Mouse (Mus musculus) fibroblast of lung, adult 2 months (primary cell): ENCODE results near the gene Cisd3.

Source experiments
- DNase-seq: peaks from one replicate; pipeline ENCODE4 v3.0.0-alpha.2; 2011; ENCODE audit warnings: low read depth

Gene Cisd3

GRCm38 (mm10) chr11:97662893-97663527 lies 22.6 kb upstream of the Cisd3 start, which contains the start of gene Mllt6:
Mllt6 (plus strand) TSS chr11:97663414.
- DNase-seq: no peak

- no peak for DNase-seq
Measured at GRCm38 (mm10) chr11:97663528-97664338, 21.9 kb upstream of the Cisd3 start.

GRCm38 (mm10) chr11:97664339-97664665 lies 21.3 kb upstream of the Cisd3 start:
- DNase-seq: no peak

GRCm38 (mm10) chr11:97664771-97665240 lies 20.8 kb upstream of the Cisd3 start:
- DNase-seq: no peak

- DNase-seq: no peak
Measured at GRCm38 (mm10) chr11:97665431-97665830, 20.2 kb upstream of the Cisd3 start.

GRCm38 (mm10) chr11:97666221-97666620 lies 19.4 kb upstream of the Cisd3 start:
- DNase-seq: no peak

- no peak for DNase-seq
Measured at GRCm38 (mm10) chr11:97666794-97667193, 18.8 kb upstream of the Cisd3 start.

- DNase-seq: no peak
Measured at GRCm38 (mm10) chr11:97668160-97668559, 17.5 kb upstream of the Cisd3 start.

- no peak for DNase-seq
Measured at GRCm38 (mm10) chr11:97669268-97669667, 16.4 kb upstream of the Cisd3 start.

GRCm38 (mm10) chr11:97669829-97670228 lies 15.8 kb upstream of the Cisd3 start:
- no peak for DNase-seq

- DNase-seq: no peak
Measured at GRCm38 (mm10) chr11:97670234-97671176, 15.1 kb upstream of the Cisd3 start.

- no peak for DNase-seq
Measured at GRCm38 (mm10) chr11:97671177-97671527, 14.5 kb upstream of the Cisd3 start.

- no peak for DNase-seq
Measured at GRCm38 (mm10) chr11:97673148-97673547, 12.5 kb upstream of the Cisd3 start.

GRCm38 (mm10) chr11:97676050-97676754 lies 9.4 kb upstream of the Cisd3 start:
- no peak for DNase-seq

GRCm38 (mm10) chr11:97677381-97677780 lies 8.2 kb upstream of the Cisd3 start:
- no peak for DNase-seq

GRCm38 (mm10) chr11:97677842-97678241 lies 7.8 kb upstream of the Cisd3 start:
- DNase-seq: no peak

GRCm38 (mm10) chr11:97678301-97678700 lies 7.3 kb upstream of the Cisd3 start:
- DNase-seq: no peak

- no peak for DNase-seq
Measured at GRCm38 (mm10) chr11:97680430-97680829, 5.2 kb upstream of the Cisd3 start.

GRCm38 (mm10) chr11:97682504-97683055 lies 3.0 kb upstream of the Cisd3 start:
- DNase-seq: no peak

- DNase-seq: no peak
Measured at GRCm38 (mm10) chr11:97684063-97684680, 1.5 kb upstream of the Cisd3 start.

GRCm38 (mm10) chr11:97684766-97685165 lies 860 bp upstream of the Cisd3 start:
- DNase-seq: no peak
